Mouse (Mus musculus): Measurements from ENCODE around the gene Slc10a7. TPM values are rescaled to one million over a fixed set of nuclear protein-coding genes. Genes with fewer than 3 reads are reported as not detected.

The Slc10a7 gene
- polyA plus RNA-seq, 1 experiment from 2014 or later = 19.9 TPM

DNA sequence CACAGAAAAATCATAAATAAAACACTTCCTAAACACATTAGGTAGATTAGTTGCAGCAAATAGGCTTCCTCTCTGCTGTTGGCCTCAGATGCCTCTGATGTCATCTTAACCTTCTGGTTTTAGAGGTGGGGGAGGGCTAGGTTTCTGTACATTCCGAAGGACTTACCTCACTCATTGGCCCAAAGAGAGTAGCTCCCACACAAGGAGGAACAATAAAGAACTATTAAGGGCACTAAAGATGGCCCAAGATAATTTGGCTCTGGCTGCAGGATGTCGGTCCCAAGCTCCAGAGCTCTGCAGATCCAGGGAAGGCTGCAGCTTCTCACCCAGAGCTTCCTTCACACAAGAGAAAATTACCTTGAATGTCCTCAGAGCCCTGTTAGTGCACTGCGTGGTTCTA, 75.7 kb downstream of the Slc10a7 start:
- no peak overlapping the region for H3K4me2 ChIP-seq
- H3K36me3 ChIP-seq = no peaks in the 10 kb centered on the region
- no peaks in the 10 kb centered on the region for H3K9me3 ChIP-seq
- H3K4me1 ChIP-seq = no peaks in the 10 kb centered on the region; the same call in 1 of the 2 replicates
- 48% methylated on average over 3 of the region's 3 CpGs for WGBS
- H3K4me3 ChIP-seq = no peak overlapping the region
- no peak overlapping the region; the same call in 1 of the 2 replicates for H3K27ac ChIP-seq
- H3K9ac ChIP-seq = no peak overlapping the region
- no peak for ATAC-seq (ENCODE audit: borderline replicate concordance, extremely low read depth, low FRiP score, low TSS enrichment)
- H3K27me3 ChIP-seq = no peaks in the 10 kb centered on the region

DNA sequence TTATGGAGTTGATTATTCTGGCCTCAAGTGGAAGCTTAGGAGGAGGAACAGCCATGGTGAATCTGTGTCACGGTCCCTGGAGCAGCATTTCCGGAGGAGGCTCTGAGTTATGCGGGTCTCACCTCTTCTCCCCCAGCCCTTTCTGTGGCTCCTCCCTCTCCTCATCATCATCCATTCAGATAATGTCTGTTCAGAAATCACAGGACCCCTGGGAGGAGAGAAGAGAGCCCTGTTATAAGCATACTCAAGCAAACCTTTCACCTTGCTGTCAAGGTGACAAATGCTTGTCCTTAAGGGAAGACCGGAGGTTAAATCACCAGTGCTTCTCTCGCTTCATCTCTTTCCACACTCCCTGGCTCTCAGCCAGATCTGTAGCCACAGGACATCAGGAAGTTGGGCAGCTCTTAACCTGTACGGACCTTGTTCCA, 86.3 kb downstream of the Slc10a7 start:
- ATAC-seq (ENCODE audit: borderline replicate concordance, extremely low read depth, low FRiP score, low TSS enrichment) = no peak

DNA sequence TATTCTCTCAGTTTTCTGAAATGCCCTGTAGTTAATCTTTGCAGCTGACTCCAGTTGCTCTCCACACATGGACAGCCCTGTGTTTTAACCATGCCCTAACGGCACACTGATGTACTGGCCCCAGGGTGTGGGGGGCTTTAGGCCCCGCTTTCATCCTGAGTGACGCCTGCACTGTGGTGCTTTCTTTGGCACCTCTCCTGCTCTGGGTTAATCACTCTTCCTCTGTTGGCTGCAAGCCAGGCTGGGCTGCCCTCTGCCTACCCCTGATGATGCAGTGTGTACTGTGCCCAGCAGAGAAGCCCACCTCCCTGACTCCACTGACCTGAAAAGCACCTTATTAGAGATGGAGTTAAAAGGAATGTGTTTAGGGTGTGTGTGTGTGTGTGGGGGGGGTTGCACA, 89.1 kb downstream of the Slc10a7 start:
- H3K4me1 ChIP-seq = peaks cover 11% of the 10 kb centered on the region; the same call in 1 of the 2 replicates
- no peaks in the 10 kb centered on the region for H3K36me3 ChIP-seq
- H3K9ac ChIP-seq = no peak overlapping the region
- no peak overlapping the region for H3K4me2 ChIP-seq
- no peak overlapping the region for H3K4me3 ChIP-seq
- no peaks in the 10 kb centered on the region for H3K9me3 ChIP-seq
- H3K27ac ChIP-seq = no peak overlapping the region
- no peaks in the 10 kb centered on the region for H3K27me3 ChIP-seq
- ATAC-seq (ENCODE audit: borderline replicate concordance, extremely low read depth, low FRiP score, low TSS enrichment) = peak; percentile 55
- WGBS = 12% methylated on average over 3 of the region's 3 CpGs

More for the DNA sequence above, 86.3 kb downstream of the Slc10a7 start:
- Histone ChIP-seq H3K4me1 (peaks cover 11% of the 10 kb centered on the region; the same call in 1 of the 2 replicates), H3K9ac (no peak overlapping the region), H3K27ac (no peak overlapping the region), H3K9me3 (no peaks in the 10 kb centered on the region), H3K4me2 (no peak overlapping the region), H3K36me3 (no peaks in the 10 kb centered on the region), H3K27me3 (no peaks in the 10 kb centered on the region), H3K4me3 (no peak overlapping the region)
- 23% methylated on average over 6 of the region's 6 CpGs for WGBS

DNA sequence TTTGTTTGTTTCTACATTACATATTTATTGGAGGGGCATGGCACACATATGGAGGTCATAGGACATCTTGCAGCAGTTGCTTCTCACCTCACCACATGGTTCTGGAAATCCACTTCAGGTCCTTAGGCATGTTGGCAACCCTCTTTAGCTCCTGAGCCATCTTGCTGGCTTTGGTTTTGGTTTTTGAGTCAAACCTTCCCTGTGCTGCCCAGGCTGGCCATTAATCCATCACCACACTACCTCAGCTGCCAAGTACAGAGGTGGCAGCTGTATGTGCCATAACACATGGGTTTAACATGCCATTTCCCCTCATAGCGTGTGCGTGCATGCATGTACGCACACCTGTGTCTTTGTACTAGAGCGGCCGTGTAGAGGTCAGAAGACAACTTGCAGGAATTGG, 93.9 kb downstream of the Slc10a7 start:
- no peaks in the 10 kb centered on the region for H3K4me1 ChIP-seq
- H3K27me3 ChIP-seq = no peaks in the 10 kb centered on the region
- ATAC-seq (ENCODE audit: borderline replicate concordance, extremely low read depth, low FRiP score, low TSS enrichment) = no peak
- H3K9ac ChIP-seq = no peak overlapping the region
- H3K4me3 ChIP-seq = no peak overlapping the region
- H3K4me2 ChIP-seq = no peak overlapping the region
- no peaks in the 10 kb centered on the region for H3K9me3 ChIP-seq
- 96% methylated on average over 5 of the region's 5 CpGs for WGBS
- peaks cover 12% of the 10 kb centered on the region; the same call in 1 of the 2 replicates for H3K36me3 ChIP-seq
- H3K27ac ChIP-seq = no peak overlapping the region

DNA sequence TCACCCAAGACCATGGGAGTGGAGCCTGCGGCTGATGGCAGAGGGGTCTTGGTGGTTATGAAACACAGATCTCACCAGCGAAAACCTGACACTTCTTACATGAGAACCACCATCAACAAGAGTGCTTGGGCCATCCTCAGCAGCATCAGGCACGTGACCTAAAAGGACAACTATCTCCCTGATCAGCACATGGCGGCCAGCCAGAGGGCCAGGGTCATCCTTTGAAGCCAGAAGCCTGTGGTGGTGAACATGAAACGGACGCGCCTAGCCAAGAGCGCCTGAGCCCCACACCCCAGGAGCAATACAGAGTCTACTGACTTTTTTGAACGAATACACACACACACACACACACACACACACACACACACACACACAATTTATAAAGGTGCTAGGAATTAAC, 95.3 kb downstream of the Slc10a7 start:
- H3K4me2 ChIP-seq = no peak overlapping the region
- no peak overlapping the region for H3K9ac ChIP-seq
- no peak overlapping the region for H3K27ac ChIP-seq
- no peaks in the 10 kb centered on the region for H3K27me3 ChIP-seq
- ATAC-seq (ENCODE audit: borderline replicate concordance, extremely low read depth, low FRiP score, low TSS enrichment) = no peak
- WGBS = 92% methylated on average over 9 of the region's 9 CpGs
- H3K36me3 ChIP-seq = peaks cover 12% of the 10 kb centered on the region; the same call in 1 of the 2 replicates
- H3K4me1 ChIP-seq = no peaks in the 10 kb centered on the region
- no peaks in the 10 kb centered on the region for H3K9me3 ChIP-seq
- H3K4me3 ChIP-seq = no peak overlapping the region

DNA sequence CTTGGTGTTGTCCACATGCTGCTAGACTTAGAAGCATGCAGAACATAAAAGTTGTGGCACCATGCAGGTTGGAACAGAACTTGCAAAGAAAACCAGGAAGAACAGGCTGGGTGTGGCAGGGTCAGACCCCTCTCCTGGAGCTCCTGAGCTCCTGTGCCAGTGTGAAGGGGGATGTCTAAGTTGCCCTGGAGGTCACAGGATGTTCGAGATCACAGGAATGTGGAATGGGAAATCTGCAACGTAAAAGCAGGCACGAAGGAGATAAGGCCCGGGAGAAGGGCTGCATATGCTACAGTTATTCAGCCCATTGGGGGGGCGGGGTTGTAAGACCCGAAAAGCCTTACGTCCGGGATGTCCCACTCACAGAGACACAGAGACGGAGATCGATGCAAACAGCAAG, 100.2 kb downstream of the Slc10a7 start:
- H3K4me2 ChIP-seq = no peak overlapping the region
- WGBS = 72% methylated on average over 10 of the region's 10 CpGs
- H3K9ac ChIP-seq = no peak overlapping the region
- ATAC-seq (ENCODE audit: borderline replicate concordance, extremely low read depth, low FRiP score, low TSS enrichment) = no peak
- H3K9me3 ChIP-seq = no peaks in the 10 kb centered on the region
- no peak overlapping the region for H3K4me3 ChIP-seq
- no peaks in the 10 kb centered on the region for H3K27me3 ChIP-seq
- H3K27ac ChIP-seq = no peak overlapping the region
- peaks cover 10% of the 10 kb centered on the region; the same call in 1 of the 2 replicates for H3K36me3 ChIP-seq
- H3K4me1 ChIP-seq = no peaks in the 10 kb centered on the region

DNA sequence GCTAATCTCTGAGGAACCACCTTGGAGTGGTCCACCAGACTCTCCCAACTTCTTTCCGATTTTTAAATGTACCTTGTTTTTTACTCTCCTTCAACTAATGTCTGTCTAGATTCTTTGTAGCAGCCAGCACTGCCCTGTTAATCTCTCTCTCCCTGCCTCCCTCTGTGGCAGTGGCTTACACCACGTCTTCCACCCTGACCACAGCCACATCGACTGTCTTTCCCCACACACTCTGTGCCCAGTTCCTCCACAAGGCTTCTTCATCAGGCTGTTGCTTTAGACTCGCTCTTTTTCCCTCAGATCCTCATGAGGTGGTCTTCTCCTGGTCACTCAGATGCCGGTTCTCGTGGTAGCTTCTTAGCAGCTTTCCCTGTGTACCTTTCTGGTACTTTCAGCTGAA, 101.9 kb downstream of the Slc10a7 start:
- H3K9ac ChIP-seq = no peak overlapping the region
- 85% methylated on average over 6 of the region's 6 CpGs for WGBS
- H3K4me2 ChIP-seq = no peak overlapping the region
- H3K36me3 ChIP-seq = peaks cover 8% of the 10 kb centered on the region; the same call in 1 of the 2 replicates
- no peaks in the 10 kb centered on the region for H3K9me3 ChIP-seq
- no peak for ATAC-seq (ENCODE audit: borderline replicate concordance, extremely low read depth, low FRiP score, low TSS enrichment)
- H3K4me3 ChIP-seq = no peak overlapping the region
- no peaks in the 10 kb centered on the region for H3K27me3 ChIP-seq
- no peaks in the 10 kb centered on the region for H3K4me1 ChIP-seq
- no peak overlapping the region for H3K27ac ChIP-seq

DNA sequence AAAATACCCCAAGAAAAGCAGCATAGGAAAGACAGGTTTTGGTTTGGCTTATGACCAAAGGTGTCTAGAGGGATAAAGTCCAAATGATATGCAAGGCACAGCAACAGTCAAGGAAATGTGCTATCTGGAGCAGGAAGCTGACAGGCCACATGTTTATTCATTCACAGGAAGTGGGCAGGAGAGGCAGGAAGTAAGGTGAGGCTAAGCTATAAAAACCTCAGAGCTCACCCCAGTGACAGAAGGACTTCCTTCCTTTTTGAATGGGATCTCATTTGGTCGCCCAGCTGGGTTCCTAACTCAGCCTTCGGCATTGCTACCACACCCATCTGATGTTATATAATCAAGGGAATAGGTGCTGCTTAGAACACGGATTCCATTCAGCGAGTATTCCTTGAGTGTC, 113.2 kb downstream of the Slc10a7 start:
- no peaks in the 10 kb centered on the region for H3K27me3 ChIP-seq
- H3K36me3 ChIP-seq = no peaks in the 10 kb centered on the region
- H3K4me2 ChIP-seq = no peak overlapping the region
- H3K9ac ChIP-seq = no peak overlapping the region
- peaks cover 13% of the 10 kb centered on the region for H3K4me1 ChIP-seq
- no peak overlapping the region; the same call in 1 of the 2 replicates for H3K27ac ChIP-seq
- 72% methylated on average over 4 of the region's 4 CpGs for WGBS
- no peaks in the 10 kb centered on the region for H3K9me3 ChIP-seq
- H3K4me3 ChIP-seq = no peak overlapping the region
- ATAC-seq (ENCODE audit: borderline replicate concordance, extremely low read depth, low FRiP score, low TSS enrichment) = no peak

DNA sequence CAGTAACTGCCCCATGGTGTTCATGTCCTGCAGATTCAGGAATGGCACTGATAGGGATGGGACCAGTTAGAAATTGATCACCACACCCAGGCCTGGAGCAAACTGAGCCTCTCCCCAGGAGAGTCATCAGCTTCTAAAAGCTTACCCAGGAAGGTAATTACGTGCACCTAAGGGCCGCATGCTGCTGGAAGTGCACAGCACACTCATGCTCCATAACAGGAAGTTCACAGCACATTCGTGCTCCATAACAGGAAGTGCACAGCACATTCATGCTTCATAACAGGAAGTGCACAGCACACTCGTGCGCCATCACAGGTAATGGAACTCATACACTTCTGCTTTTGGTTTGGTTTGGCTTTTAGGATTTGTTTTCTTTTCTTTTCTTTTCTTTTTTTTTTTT, 114.8 kb downstream of the Slc10a7 start:
- no peaks in the 10 kb centered on the region for H3K9me3 ChIP-seq
- no peak overlapping the region for H3K4me2 ChIP-seq
- no peak overlapping the region for H3K4me3 ChIP-seq
- H3K9ac ChIP-seq = no peak overlapping the region
- no peaks in the 10 kb centered on the region for H3K27me3 ChIP-seq
- ATAC-seq (ENCODE audit: borderline replicate concordance, extremely low read depth, low FRiP score, low TSS enrichment) = no peak
- WGBS = 70% methylated on average over 5 of the region's 5 CpGs
- H3K4me1 ChIP-seq = peaks cover 13% of the 10 kb centered on the region
- no peak overlapping the region for H3K27ac ChIP-seq
- no peaks in the 10 kb centered on the region for H3K36me3 ChIP-seq

DNA sequence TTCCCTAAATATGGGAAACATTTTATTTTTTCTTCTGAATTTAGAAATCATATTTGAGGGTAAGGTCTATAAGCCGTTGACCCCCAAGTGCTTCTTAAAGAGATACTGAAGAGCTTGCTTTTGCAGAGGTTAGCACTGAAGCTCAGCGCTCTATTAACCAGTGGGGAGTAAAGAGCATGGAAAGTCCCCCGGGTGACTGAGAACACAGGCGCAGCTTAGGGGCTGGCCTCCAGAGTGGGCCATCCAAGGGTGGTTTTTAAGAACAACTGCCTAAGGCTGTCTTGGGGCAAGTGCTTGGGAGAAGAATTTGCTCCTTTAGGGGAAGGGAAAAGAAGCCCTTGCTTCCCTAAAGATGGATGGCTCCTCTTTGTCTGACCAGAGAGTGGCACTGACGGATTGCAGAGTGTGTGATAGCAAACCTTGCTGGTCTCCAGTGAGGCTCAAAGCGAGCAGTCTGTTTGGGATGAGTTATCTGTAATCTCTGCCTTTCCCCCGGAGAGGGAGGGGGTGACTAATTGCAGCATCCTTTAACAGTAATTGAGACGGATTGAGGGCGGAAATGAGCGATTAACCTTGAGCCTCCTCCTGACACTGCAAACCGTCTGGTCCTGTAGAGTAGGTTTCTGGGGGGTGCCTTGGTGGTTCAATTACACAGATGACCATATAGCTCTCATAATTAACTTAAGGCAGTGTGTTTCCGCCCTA, 115.7 kb downstream of the Slc10a7 start:
- no peak overlapping the region for H3K4me3 ChIP-seq
- no peaks in the 10 kb centered on the region for H3K9me3 ChIP-seq
- no peaks in the 10 kb centered on the region for H3K36me3 ChIP-seq
- no peak overlapping the region for H3K4me2 ChIP-seq
- no peak overlapping the region for H3K9ac ChIP-seq
- WGBS = 33% methylated on average over 12 of the region's 12 CpGs
- ATAC-seq (ENCODE audit: borderline replicate concordance, extremely low read depth, low FRiP score, low TSS enrichment) = no peak; the same call in 1 of the 2 replicates
- H3K27ac ChIP-seq = peak overlapping the region; percentile 44; the same call in 1 of the 2 replicates
- peaks cover 18% of the 10 kb centered on the region for H3K4me1 ChIP-seq
- H3K27me3 ChIP-seq = no peaks in the 10 kb centered on the region

DNA sequence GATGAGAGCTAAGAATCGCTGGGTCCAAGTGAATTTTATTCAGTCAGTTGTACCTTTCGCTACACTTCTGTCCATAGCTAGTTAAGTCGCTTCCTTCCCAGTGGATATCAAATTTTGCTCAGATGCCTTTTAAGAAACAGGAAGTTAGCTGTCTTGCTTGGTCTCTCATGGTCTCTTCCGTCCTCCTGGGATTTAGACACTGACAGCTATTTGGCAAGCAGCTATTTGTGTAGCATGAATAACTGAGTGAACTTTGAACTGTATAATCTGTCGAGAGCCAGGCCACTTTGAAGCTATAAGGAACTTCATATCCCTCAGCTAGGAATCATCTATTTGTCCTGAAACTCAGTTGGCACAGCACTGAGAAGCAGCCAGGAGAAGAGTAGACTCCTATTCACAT, 117.5 kb downstream of the Slc10a7 start:
- Histone ChIP-seq H3K36me3 (no peaks in the 10 kb centered on the region), H3K27ac (peak overlapping the region; percentile 24; the same call in 1 of the 2 replicates), H3K4me2 (no peak overlapping the region), H3K4me3 (no peak overlapping the region), H3K9me3 (no peaks in the 10 kb centered on the region), H3K4me1 (peaks cover 26% of the 10 kb centered on the region), H3K9ac (no peak overlapping the region), H3K27me3 (no peaks in the 10 kb centered on the region)
- no peak for ATAC-seq (ENCODE audit: borderline replicate concordance, extremely low read depth, low FRiP score, low TSS enrichment)
- WGBS = 46% methylated on average over 5 of the region's 5 CpGs

DNA sequence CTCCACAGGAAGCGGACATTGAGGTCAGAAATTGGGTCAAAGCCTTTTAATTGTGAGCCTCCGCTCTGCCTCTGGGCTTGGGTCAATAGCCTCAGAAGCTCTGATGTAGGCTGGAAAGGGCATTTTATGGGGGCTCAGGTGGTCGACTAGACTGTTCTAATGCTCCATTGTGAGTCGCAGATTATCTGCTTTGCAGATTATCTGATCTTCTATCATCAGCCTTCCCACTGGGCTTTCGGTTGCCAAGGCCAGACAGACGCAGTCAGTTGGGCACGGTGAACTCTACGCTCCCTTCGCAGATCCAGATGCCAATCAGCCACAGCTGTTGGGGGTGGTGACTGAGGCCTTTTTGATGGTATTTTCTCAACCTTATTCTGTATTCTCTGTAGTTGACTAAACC, 118.6 kb downstream of the Slc10a7 start:
- Histone ChIP-seq H3K4me2 (no peak overlapping the region), H3K36me3 (no peaks in the 10 kb centered on the region), H3K9ac (no peak overlapping the region), H3K27me3 (no peaks in the 10 kb centered on the region), H3K9me3 (no peaks in the 10 kb centered on the region), H3K4me1 (peaks cover 27% of the 10 kb centered on the region), H3K27ac (no peak overlapping the region), H3K4me3 (no peak overlapping the region)
- WGBS = 85% methylated on average over 9 of the region's 9 CpGs
- no peak for ATAC-seq (ENCODE audit: borderline replicate concordance, extremely low read depth, low FRiP score, low TSS enrichment)
